Mouse (Mus musculus) liver, adult 2 months (tissue): ENCODE data around the gene Eps8.

ENCODE experiments used
- CTCF ChIP-seq: fragments of 200-500 bp; IDR thresholded peaks from 2 replicates; pipeline ENCODE4 v1.5.1; 2011; ENCODE audit warnings: low read depth, low read length, control low read depth
- POLR2A ChIP-seq: fragments of 200-500 bp; IDR thresholded peaks from 2 replicates; pipeline ENCODE4 v1.6.1; 2011; ENCODE audit warnings: low read length, control low read depth; ENCODE audit not compliant: insufficient read depth; ENCODE audit errors: extremely low read depth

GRCm38 (mm10) chr6:137580503-137580902 lies 74.2 kb downstream of the Eps8 start:
- TF ChIP-seq CTCF (no peak), POLR2A (no peak)
